Mouse (Mus musculus) brain, embryonic 18.5 days (tissue): ENCODE results near the gene Chek2.

Experiments used
- DNase-seq: peaks from one replicate; pipeline ENCODE4 v3.0.0-alpha.2; 2012; ENCODE audit warnings: low read depth, low spot score

The Chek2 gene

DNA sequence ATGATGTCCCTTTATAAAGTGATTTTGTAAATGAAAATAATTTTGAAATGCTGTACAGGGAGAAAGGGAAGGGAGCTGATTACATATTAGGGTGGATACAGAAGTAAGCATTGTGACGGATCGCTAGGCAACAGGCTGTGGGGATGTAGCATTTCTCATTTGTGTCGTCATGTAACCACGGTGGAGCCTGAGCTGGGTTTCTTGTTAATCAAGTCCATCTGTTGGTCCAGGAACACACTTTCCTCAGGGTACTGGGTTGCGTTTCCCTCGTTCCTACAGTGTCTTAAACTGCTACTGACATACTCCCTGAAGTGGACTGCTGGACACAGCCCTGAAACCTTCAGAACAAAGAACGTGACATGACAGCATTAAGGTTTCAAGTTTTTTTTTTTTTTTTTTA lies 58.4 kb downstream of the Chek2 start:
- no peak for DNase-seq

DNA sequence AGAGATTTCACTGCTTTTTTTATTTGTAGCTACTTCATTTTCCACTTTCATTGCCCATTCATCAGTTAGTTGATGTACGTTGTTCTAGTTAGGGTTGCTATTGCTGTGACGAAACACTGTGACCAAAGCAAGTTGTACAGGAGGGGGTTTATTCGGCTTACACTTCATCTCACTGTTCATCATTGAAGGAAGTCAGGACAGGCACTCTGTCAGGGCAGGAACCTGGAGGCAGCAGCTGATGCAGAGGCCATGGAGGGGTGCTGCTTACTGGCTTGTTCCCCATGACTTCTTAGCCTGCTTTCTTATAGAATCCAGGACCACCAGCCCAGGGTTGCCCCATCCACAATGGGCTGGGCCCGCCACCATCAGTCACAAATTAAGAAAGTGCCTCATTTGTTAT lies 59.0 kb downstream of the Chek2 start:
- DNase-seq = no peak

DNA sequence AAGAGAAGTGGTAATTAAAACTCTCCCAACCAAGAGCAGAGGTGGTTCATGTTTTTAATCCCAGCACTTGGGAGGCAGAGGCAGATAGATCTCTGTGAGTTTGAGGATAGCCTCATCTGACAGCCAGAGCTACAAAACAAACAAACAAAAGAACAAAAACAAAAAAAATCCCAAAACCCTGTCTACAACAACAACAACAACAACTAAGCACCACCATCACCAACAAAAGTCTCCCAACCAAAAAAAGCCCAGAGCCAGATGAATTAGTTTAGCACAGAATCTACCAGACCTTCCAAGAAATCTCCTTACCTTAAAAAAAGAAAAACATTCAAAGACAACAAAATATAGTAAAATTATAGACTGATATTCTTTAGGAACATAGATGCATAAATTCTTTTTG lies 60.6 kb downstream of the Chek2 start:
- no peak for DNase-seq

DNA sequence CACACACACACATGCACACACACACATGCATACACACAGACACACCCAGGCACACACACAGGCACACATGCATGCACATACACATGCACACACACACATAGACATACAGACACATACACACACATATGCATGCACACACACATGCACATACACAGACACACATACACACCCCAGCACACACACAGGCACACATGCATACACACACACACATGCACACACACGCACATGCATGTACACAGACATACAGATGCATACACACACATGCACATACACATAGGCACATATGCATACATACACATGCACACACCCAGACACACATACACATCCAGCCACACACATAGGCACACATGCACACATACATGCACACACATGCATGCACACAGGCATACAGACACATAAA lies 66.9 kb downstream of the Chek2 start:
- no peak for DNase-seq

DNA sequence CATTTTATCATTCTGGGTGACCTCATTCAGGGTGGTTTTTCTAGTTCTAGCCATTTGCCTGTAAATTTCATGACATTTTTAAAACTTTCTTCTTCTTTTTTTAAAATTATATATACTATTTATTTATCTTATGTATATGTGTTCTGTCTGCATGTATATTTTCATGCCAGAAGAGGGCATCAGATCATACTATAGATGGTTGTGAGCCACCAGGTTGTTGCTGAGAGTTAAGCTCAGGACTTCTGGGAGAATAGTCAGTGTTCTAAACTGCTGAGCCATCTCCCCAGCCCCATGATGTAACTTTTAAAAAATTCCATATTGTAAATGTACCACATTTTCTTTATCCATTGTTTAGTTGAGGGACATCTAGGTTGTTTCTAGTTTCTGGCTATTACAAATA lies 69.1 kb downstream of the Chek2 start:
- DNase-seq = no peak

DNA sequence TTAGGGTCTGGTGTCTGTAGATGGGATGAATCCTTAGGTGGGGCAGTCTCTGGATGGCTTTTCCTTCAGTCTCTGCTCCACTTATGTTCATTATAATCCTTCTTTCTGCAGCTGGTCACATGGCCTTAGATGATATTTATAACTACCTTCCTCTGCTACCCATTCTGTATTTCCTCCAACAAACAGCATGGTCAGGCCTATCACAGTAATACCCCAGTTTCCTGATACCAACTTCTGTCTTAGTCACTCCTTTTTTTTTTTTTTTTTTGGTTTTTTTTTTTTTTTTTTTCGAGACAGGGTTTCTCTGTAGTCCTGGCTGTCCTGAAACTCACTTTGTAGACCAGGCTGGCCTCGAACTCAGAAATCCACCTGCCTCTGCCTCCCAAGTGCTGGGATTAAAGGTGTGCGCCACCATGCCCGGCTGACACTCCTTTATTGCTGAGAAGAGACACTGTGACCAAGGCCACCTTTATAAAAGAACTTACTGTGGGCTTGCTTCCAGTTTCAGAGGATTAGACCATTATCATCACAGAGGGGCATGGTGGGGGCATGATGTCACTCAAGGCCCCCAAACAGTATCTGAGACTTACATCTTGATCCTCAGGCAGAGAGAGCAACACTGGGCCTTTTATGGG lies 70.3 kb downstream of the Chek2 start:
- DNase-seq = no peak

DNA sequence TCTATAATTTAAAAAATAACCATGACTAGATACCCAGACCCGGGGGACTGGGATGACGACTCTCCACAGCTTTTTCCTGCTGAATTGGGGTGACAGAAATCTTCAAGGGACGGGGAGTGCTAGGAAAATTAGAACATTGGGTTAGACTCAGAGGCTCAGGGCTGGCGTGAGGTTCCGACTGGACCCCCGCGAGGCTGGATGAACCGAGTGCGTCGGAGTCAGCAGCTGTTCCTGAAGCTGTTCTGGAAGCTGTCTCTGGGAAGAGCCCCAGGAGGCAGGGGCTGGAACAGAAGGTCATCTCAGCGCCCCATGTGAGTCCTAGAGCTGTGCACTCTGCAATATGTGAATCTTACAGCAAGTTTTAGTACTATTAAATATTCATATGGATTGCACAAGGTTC lies 75.1 kb downstream of the Chek2 start:
- no peak for DNase-seq

DNA sequence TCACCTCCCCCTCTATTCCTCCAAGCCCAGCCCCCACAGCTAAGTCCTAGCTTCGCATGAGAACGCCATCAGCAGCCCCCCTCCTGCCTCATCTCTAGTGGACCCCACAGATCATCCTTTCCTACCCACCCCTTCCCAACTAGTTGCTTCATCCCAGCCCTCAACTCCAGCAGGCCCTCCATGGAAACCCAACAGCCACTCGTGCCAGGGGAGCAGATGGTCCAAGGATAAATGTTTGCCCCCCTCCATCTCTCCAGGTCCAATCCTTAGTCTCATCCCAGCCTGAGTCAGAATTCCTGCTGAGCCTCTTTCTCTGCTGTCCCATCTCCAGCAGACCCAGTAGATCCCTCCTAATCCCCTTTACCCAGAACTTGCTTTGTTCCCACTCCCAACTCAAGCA lies 76.5 kb downstream of the Chek2 start:
- no peak for DNase-seq

DNA sequence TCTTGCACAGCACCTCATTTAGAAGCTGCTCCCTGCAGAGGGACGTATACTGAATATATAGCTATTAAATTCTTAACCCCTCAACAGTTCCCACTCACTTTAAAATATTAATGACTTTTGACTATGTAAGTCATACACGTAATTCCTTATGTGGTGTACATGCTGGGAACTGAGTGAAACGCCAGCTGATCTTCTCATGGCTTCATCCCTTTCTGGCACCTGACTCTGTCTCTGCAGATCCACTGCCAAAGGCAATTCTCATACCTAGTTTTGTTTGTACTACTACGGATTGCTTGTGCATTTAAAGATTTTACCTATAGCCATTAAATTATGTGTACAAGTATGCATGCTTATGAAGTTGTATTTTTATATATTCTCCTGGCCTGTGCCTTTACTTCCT lies 79.8 kb downstream of the Chek2 start:
- DNase-seq = no peak

DNA sequence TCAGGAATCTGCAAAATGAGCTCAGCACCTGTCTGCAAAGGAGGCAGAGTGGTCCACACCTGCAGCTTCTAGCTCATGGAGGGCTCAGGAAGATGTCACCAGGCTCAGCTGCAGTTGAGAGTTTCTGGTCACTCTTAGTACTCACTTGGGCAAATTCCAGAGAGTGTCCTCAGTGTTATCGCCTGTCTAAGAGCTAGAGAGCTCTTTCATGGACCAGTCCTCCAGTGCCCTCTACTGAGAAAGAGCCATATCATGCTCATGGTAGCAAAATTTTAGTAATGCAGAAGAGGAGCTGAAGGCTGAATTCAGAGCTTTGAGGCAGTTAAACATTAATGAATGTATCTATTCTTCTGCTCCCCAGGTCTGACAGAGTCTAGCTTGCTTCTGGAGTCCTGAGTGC lies 83.6 kb downstream of the Chek2 start:
- DNase-seq = no peak
